Mouse (Mus musculus): ENCODE data around the gene Clpb.
"Not testable (repeated sequence)": the region's sequence is repeated elsewhere in the genome, so short reads cannot be mapped to it uniquely, and the experiment has no call there.

Gene Clpb

DNA sequence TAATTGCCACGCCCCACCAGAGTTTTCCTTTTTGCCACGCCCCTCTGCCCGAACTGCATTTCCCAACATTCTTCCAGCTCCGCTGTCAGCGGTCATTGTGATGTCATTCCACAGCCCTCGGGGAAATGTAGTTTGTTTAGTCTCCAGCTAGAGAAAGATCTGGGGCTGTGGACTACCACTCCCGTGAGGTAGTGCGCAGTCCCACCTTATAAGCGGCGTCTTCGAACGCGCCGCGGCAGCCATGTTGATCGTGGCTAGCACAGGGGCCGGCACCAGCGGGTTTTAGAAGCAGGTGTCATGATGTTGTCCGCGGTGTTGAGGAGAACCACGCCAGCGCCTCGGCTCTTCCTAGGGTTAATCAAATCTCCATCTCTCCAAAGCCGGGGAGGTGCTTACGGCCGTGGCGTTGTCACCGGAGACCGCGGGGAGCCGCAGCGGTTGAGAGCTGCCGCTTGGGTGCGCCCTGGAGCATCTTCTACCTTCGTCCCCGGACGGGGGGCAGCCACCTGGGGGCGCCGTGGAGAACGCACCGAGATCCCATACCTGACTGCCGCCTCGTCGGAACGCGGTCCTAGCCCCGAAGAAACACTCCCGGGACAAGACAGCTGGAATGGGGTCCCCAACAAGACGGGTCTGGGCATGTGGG, at the start of gene Clpb:
Clpb (plus strand) TSS at position 120 of the 646 bp plus-strand sequence.
- peak; percentile 97 to 98 for DNase-seq

DNA sequence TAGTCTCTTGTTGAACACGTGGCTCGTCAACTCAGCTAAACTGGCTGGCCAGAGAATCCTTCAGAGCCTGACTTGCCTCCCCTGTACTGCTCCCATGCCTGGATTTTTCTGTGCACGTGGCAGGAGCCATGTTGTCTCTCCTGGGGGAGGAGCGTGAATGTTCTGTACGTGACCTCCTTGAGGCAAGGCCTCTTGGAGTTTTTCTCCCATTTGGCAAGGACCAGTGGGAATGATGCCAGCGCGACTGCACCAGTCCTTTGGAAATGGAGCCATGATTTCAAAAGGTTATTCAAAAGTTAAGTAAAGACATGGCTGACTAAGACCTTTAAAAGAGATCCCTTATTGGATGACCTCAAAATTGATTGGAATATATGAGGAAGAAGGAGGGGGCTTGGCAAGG, 48.0 kb upstream of the Clpb start:
- no peak for DNase-seq

DNA sequence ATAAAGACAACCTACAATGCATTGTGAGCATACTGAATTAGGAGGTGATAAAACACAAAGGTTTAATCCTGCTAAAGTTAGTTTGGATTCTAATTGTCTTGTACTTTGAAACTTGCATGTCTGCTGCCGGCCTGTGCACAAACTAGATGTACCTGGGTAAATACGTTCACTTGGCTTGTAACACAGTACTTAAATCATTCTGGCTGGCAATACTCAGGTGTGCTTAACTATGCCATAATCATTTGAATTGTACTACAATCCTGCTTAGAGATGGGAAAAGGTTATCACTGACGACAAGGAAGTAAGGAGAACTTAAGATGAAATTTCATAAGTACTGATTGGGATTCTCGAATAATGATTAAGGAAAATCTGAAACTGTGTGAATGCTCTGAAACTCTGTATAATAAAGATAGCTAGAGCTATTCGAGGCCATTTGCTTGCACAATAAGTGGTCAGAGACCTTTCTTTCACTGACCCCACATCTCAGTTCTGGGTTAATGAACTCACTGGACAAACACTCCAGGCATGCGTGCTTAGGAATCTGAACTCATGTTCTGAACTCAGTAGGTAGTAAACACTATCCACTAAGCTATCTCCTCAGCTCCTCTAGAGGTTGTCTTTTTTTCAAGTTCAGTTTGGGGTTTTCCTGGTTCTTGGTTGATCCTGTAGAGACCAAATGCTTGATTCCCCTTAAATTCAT, 47.1 kb upstream of the Clpb start:
- no peak for DNase-seq

DNA sequence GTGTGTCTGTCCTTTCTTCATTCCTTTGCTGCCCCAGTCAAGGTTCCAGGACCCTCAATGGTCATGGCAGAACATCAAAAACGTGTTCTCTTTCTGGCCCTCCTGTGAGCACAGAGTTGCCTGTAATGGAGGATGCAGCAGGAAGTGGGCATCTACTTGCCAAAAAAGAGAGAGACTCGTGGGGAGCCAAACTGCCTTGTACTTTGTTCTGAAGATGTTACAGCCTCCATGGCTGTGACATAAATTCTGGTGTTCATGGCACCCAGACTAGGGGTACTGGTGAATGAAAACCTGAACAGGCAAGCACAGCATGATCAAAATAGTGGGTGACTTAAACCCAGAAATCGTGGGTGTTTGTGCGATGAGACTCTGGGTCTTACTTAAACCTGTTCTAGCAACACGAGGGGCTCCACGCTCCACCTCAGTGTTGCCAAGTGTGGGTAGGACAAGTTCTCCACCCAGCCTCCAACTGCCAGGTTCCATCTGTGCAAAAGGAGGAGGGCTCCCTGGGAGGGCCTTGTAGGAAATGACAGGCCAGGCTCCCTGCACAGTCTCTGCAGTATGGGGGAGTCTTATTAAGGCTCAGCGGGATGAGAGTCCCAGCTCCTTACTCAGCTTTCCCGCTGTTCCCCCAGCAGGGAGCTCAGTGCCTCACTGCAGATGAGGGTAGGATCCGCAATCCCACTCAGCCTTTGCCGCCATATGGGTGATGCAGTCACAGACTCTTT, 45.8 kb upstream of the Clpb start:
- no peak for DNase-seq

DNA sequence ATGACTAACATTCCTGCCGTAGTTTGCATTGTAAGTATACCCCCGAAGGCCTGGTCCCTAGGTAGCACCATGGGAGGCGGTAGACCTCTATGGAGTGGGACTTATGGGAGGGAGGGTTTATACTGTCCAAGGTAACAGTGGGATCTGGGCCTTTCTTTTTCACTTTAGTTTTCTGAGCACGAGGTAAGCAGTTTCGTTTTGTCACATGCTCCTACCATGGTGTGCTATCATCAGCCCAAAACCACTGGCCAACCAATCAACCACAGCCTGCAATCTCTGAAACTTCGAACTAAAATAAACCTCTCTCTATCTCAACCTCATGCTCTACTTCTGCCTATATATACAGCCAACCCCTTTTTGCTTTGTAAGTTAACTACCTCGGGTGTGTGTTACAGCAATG, 45.2 kb upstream of the Clpb start:
- DNase-seq = no peak

DNA sequence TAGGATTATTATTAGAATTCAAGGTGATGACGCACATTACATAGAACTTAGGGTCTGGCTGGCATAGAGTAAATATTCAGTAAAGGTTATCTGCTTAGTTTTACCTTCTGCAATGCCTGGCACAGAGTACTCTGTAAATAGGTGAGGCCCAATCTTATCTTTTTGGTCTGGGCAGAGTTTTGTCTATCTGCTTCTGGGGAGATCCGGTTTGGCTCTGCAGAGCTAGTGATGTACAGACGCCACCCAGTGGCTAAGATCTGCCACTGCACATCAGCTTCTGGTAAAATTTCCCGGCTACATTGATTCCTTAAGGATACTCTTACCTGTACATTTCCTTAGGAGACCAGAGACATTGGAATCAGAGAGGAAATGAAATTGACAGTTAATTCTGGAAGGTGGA, 43.1 kb upstream of the Clpb start:
- peak; percentile 12 to 39 for DNase-seq

DNA sequence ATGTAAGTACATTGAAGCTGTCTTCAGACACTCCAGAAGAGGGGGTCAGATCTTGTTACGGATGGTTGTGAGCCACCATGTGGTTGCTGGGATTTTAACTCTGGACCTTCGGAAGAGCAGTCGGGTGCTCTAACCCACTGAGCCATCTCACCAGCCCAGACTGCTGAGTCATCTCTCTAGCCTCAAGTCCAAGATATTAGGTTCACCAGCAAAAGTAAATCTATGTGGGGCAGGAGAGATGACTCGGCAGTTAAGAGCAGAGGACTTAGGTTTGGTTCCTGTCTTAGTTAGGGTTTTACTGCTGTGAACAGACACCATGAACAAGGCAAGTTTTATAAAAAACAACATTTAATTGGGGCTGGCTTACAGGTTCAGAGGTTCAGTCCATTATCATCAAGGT, 41.6 kb upstream of the Clpb start:
- DNase-seq = not testable (repeated sequence)

DNA sequence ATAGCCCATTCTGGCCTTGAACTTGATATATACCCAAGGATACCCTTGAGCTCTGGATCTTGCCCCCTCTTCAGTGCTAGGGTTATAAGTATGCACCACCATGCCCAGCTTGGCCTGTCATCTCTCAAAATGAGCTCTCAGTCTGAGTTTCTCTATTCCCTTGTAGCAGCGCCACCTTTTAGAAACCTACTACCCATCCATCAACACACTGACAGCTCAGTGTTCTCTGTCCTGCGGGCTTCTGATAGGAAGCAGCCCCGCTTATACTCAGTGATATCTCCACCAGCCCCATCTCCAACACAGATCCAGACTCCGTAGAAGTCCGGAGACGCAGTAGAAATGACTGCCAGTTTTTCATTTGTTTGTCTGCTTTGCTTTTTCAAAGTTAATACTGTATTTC, 39.1 kb upstream of the Clpb start:
- DNase-seq = no peak

DNA sequence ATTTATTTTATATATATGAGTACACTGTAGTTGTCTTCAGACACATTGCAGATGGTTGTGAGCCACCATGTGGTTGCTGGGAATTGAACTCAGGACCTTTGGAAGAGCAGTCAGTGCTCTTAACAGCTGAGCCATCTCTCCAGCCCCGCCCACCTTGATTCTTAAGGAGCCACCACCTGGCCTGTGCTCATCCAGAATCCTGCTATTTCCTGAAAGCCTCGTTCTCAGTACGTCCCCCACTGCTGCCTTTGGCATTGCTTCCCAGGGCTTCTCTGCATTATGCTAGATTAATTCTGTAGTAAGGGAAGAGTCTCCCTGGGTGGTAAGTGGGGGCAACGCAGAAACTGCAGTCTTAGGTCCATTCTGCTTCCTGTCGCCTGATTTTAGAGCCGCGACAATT, 36.3 kb upstream of the Clpb start:
- not testable (repeated sequence) for DNase-seq

DNA sequence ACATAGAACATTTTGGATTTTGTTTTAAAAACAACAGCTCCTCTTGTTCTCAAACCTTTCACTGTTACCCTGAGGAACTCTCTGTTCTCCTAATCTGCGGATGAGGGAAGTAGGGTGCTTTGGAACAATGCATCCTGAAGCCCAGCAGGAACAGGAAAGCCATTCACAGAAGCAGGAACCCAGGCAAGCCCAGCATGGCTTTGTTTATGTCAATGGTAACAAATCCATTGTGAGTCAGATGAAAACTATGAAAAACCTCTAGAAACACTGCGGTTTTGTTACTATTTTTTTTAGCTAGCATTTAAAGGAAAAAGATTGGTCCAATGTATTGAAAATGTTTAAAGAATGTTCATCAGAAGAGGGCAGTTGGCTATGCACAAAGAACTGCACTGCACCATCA, 35.0 kb upstream of the Clpb start:
- no peak for DNase-seq

DNA sequence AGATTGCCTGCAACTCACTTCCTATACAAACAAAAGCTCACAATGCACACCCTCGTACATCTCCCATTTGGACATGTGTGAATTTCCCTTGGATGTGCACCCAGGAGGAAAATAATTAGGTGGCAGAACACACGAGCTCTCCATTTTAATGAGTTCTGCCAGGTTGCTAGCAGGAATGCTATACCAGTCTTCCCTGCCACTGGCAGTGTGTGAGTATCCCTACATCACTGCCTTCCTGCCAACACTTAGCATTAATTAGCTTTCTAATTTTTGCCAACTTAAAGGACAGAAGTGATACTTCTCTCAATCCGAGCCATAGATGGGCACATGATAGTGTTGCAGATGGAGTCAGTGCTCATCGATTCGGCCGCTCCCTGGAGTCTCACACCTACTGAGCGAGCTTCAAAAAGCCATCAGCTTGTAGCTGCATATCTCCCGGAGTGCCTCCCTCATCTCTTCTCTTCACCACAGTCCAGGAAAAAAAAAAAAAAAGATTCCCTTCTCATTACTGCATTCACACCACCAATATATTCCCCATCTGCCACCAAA, 29.7 kb upstream of the Clpb start:
- DNase-seq = no peak

DNA sequence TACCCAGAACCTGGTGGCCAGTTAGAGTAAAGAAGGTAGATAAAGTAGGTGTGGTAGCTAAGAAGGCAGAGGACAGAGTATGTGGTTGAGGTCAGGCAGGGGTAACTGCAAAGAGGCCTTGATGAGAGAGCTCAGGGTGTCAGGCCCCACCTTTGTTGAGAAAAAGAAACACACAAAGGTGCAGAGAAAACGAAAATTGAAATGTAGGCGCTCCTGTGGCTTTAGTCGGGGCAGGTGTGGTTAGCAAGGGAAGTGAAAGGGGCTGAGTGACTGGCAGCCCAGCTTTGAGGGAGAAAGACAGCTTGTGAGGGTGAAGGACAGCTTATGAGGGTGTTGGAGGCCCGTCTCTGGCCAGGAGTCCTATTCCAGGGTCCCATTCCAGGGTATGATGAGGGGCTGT, 28.9 kb upstream of the Clpb start:
- DNase-seq = no peak

DNA sequence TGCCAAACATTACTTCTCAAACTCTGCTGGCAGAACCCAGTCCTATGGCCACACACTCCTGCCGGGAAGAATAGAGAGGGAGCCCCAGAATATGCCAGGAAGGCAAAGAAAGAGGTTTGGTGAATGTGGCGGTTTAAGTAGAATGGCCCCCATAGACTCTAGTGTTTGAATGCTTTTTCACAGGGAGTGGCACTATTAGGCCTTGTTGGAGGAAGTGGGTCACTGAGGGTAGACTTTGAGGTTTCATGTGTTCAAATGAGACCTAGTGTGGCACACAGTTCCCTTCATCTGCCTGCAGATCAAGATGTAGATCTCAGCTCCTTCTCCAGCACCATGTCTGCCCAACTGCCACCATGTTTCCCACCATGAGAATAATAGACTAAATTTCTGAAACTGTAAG, 27.4 kb upstream of the Clpb start:
- no peak for DNase-seq

DNA sequence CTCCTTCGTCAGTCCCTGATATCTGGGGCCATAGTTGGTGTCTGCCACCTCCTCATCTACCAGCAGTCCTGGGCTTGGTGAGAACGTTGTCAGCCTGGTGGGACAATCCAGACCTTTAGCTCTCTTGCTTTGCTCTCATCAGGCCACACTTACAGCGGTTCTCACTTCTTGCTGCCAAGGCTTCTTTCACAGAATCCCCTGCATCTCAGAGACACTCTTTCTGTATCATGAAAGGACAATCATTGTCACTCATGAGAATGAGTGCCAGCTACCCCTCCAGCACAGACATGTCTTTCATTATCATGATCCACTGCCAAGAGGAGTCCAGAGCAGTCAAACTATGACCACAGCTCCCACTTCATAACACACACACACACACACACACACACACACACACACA, 19.6 kb upstream of the Clpb start:
- no peak for DNase-seq

DNA sequence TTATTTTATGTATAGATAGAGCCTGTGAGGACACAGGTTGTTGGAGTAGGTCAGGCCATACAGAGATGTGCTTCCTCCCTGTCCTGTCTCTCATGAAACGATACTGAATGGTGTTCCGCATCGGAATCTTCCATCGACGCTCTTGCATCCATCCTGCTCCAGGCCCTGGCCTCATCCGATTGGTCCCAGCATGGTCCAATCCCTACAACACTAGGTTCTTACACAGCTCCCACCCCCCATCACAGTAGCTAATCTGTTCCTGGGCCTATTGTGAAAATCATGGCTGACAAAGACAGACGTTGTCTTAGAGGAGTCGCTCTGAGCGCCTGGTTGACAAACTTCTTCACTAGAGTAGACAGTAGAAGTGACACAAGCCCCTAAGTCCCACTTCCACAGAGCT, 13.7 kb upstream of the Clpb start:
- no peak for DNase-seq

DNA sequence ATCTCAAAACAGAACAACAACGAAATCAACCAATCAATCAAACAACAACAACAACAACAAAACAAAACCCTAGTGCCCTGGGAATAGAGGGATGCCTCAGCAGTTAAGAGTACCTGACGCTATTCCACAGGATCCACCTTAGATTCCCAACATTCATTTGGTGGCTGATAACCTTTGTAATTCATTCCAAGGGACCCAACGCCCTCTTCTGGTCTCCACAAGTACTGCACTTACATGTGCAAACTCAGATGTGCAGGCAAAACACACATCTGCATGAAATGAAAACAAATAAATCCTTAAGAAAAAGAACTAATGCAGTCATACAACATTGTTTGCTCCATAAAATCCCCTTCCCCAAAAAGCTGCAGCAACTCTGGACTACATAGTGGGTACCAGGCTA, 12.9 kb upstream of the Clpb start:
- DNase-seq = peak in 1 of 2 experiments; percentile 40

DNA sequence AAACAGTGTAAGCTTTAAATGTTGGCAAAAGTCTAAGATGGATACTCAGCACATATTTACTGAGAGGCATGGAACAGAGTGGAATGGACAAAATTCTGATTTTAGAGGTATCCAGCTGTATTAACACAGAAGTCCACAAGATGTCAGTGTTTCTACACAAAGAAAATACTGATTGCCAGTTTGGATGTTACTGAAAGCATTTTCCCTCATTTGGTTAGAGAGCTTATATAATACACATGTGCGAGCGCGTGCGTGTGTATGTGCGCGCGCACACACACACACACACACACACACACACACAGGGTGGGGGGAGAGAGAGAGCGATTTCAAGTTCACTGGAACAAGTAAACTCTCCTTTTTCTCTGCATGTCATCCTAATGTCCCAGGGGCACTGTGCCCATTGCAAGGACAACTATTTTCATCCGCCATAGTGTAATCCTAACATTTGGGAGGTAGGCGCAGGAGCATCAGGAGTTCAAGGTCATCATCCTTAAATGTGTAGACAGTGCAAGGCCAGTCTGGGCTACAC, 9.7 kb upstream of the Clpb start:
- DNase-seq = peak; percentile 29 to 55

DNA sequence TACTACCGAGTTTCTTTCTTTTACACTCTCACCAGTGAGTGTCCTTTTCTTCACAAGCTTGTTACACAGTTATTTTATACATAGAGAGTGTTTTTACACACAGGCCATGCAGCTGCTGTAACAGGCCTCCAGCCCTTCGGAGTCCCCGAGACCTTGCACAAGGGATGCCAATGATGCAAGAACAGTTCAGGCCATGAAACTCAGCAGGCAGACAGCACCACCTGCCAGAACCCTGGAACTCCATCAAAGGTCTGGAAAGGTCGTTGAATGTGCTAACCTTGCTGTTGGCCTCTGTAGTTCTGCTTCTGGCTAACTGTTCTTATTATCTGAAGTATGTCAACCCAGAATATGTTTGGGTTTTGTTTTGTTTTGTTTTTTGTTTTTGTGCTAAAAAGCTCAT, 8.5 kb upstream of the Clpb start:
- no peak for DNase-seq

DNA sequence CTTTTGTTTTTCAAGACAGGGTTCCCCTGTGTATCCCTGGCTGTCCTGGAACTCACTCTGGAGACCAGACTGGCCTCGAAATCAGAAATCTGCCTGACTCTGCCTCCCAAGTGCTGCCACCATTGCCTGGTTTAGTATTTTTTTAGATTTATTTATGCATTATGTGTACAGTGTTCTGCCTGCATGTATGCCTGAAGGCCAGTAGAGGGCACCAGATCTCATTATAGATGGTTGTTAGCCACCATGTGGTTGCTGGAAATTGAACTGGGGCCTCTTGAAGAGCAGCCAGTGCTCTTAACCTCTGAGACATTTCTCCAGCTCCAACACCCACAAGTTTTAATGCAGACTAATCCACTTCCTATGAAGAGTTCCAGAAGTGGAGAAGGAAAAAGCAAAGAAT, 1.4 kb upstream of the Clpb start:
- no peak for DNase-seq

DNA sequence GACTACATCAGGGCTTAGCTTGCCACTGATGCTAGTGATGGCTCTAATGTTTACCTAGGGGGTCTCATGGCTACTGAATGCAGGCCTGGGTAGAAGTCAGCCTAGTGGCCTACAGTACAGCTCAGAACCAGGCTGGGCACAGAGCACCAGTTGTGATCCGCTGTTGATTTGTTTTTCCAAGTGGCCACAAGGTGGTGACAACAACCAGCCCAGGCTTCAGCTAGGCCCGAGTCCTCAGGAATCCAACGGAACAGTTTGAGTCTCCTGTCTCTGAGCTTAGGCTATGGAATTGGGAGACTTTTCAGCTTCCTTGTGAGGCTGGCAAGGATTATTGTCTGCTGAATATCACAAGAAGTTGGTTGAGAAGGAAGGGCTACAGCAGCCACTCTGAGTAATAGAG, 3.1 kb downstream of the Clpb start:
- peak; percentile 40 to 54 for DNase-seq

DNA sequence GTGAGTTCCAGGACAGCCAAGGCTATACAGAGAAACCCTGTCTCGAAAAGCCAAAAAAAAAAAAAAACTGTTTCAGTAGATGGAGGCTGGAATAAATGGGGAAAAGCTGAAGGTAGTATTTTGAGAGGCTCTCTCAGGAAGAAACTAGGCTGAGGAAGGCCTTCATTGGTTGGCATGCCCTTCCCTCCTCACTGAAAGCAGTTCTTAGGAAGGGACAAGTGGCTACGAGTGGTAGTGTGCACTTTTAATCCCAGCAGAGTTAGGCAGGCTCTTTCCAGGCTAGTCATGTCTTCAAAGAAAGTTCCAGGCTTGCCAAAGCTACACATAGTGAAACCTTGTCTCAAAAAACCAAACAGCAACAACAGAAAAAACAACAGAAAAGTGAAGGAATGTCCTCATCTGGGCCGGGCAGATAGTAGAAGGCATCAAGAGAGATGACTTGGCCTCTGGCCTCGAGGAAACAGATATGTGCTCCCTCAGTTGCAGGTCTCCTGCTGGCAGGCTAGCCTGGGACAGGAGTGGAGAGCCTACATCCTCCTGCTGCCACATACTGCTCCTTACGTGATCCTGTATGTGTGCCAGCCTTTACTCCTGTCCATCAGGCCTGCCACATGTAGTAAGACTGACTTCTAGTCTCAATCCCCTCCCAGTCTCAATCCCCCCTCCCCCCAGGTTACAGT, 8.3 kb downstream of the Clpb start:
- no peak for DNase-seq

DNA sequence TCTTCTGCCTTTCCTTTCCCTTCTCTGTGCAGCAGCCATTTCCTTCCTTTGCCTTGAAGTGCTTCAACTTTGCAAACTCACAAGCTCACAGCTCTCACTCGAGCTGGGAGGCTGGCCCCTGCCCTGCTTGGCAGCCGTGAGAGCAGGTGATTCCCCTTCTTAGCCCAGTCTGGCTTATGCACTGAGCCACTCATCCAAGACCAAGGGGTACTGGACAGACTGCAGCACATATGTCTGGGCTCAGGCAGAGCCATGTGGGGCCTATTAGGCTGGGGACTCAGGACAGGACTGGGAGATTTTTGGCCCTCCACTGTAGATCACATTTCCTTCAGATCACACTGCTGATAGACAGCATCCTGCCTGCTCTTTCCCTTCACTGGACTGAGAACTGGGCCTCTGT, 10.1 kb downstream of the Clpb start:
- no peak for DNase-seq
